Mouse (Mus musculus) liver, adult 2 months (tissue): ENCODE data around the gene Gm609. TPM values are rescaled to one million over a fixed set of nuclear protein-coding genes. Genes with fewer than 3 reads are reported as not detected.

Experiments
- DNase-seq: peaks from one replicate; pipeline ENCODE4 v3.0.0-alpha.2; 2011; ENCODE audit warnings: low read depth, low spot score; ENCODE audit errors: extremely low read depth
- H3K27ac ChIP-seq: fragments of 200-500 bp; replicated peaks from 2 replicates; pipeline ENCODE4 v1.5.1; 2012; ENCODE audit warnings: low read depth, mild to moderate bottlenecking, control low read depth, inconsistent platforms, low read length; ENCODE audit not compliant: insufficient read depth
- H3K27me3 ChIP-seq: fragments of 200-500 bp; 2 replicates; pipeline ENCODE4 v1.6.1; 2012; ENCODE audit warnings: mild to moderate bottlenecking, moderate library complexity, low read length, inconsistent platforms; ENCODE audit not compliant: control insufficient read depth, insufficient read depth
- H3K36me3 ChIP-seq: fragments of 200-500 bp; 2 replicates; pipeline ENCODE4 v1.6.1; 2012; ENCODE audit warnings: low read length, inconsistent platforms; ENCODE audit not compliant: control insufficient read depth, insufficient read depth
- H3K4me1 ChIP-seq: fragments of 200-500 bp; 2 replicates; pipeline ENCODE4 v1.6.1; 2011; ENCODE audit warnings: low read length; ENCODE audit not compliant: control insufficient read depth, insufficient read depth
- H3K4me3 ChIP-seq: fragments of 200-500 bp; 2 replicates; pipeline ENCODE4 v1.5.1; 2011; ENCODE audit warnings: low read depth, mild to moderate bottlenecking, control low read depth, low read length, moderate library complexity; ENCODE audit not compliant: insufficient read depth
- H3K79me2 ChIP-seq: fragments of 200-500 bp; 2 replicates; pipeline ENCODE4 v1.6.1; 2012; ENCODE audit warnings: inconsistent platforms, mild to moderate bottlenecking, low read length, moderate library complexity; ENCODE audit not compliant: control insufficient read depth, insufficient read depth
- H3K9ac ChIP-seq: fragments of 200-500 bp; 2 replicates; pipeline ENCODE4 v1.6.1; 2012; ENCODE audit warnings: low read depth, mild to moderate bottlenecking, control low read depth, inconsistent platforms, low read length
- CTCF ChIP-seq: fragments of 200-500 bp; IDR thresholded peaks from 2 replicates; pipeline ENCODE4 v1.5.1; 2011; ENCODE audit warnings: low read depth, low read length, control low read depth
- POLR2A ChIP-seq: fragments of 200-500 bp; IDR thresholded peaks from 2 replicates; pipeline ENCODE4 v1.6.1; 2011; ENCODE audit warnings: low read length, control low read depth; ENCODE audit not compliant: insufficient read depth; ENCODE audit errors: extremely low read depth
- WGBS: fragments of 180-500 bp; shearing (Covaris S2); methylation state at CpG from one replicate; pipeline ENCODE4 v1.1.7; 2018; 5-methylcytosine and 5-hydroxymethylcytosine counted together
- polyA plus RNA-seq: library from polyadenylated mRNA; depleted of rRNA; stranded (reverse); fragments of >200 nt; gene quantifications from 2 replicates; pipeline ENCODE4 v1.2.3, GENCODE M21; 2012
- total RNA-seq: library from RNA; depleted of rRNA; stranded (reverse); fragments of >200 nt; gene quantifications from 2 replicates; pipeline ENCODE4 v1.2.3, GENCODE M21; 2014

The Gm609 gene
- total and polyA plus RNA-seq, 2 experiments, result 0.04 to 0.46 TPM

DNA sequence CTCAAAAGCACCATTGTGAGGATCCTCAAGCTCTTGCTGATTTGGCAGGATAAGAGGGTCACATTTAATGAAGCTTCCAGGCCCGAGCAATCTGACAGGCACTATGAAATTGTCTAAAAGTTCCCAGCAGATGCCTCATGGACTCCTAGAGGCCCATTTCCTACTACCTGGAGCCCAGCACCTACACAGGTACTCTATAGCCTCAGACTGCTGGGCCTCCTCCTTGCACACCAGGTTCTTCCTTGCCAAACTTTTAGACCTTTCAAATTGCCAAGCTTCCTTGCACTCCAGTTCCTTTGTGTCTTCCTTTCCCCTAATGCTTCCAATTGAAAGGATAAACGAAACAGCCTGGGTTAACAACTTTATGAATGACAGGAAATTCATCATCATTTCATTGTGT lies 89.8 kb downstream of the Gm609 start:
- no peaks in the 10 kb centered on the region for H3K79me2 ChIP-seq
- no peak for DNase-seq
- H3K27me3 ChIP-seq, result no peaks in the 10 kb centered on the region
- no peaks in the 10 kb centered on the region for H3K36me3 ChIP-seq
- H3K9ac ChIP-seq, result no peak overlapping the region
- no peak overlapping the region for H3K4me3 ChIP-seq
- no peak overlapping the region for H3K27ac ChIP-seq
- 75% methylated on average over 2 of the region's 2 CpGs for whole genome bisulfite sequencing
- no peak for TF ChIP-seq CTCF
- no peak for TF ChIP-seq POLR2A
- H3K4me1 ChIP-seq, result no peaks in the 10 kb centered on the region

DNA sequence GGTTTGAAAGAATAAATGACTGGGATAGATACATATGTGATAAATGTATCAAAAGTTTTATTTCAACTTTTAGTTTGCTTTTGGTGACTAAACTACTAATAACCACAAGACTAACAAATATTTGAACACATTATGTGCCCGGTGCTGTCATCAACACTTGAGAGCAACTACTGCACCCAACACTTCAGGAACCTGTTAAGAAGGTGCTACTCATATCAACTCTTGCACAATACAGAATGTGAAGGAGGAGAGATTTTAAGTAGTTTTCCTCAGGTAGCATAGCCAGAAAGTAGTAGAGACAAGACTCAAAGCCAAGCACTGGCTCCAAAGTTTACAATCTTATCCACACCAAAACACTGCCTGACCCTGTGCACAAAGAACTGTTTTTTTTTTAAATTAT lies 90.7 kb downstream of the Gm609 start:
- 82% methylated on average over 1 of the region's 1 CpGs for WGBS
- no peaks in the 10 kb centered on the region for H3K27me3 ChIP-seq
- TF ChIP-seq CTCF (no peak), POLR2A (no peak)
- no peak overlapping the region for H3K4me3 ChIP-seq
- H3K9ac ChIP-seq, result no peak overlapping the region
- no peak for DNase-seq
- no peaks in the 10 kb centered on the region for H3K4me1 ChIP-seq
- no peaks in the 10 kb centered on the region for H3K36me3 ChIP-seq
- H3K27ac ChIP-seq, result no peak overlapping the region
- H3K79me2 ChIP-seq, result no peaks in the 10 kb centered on the region

DNA sequence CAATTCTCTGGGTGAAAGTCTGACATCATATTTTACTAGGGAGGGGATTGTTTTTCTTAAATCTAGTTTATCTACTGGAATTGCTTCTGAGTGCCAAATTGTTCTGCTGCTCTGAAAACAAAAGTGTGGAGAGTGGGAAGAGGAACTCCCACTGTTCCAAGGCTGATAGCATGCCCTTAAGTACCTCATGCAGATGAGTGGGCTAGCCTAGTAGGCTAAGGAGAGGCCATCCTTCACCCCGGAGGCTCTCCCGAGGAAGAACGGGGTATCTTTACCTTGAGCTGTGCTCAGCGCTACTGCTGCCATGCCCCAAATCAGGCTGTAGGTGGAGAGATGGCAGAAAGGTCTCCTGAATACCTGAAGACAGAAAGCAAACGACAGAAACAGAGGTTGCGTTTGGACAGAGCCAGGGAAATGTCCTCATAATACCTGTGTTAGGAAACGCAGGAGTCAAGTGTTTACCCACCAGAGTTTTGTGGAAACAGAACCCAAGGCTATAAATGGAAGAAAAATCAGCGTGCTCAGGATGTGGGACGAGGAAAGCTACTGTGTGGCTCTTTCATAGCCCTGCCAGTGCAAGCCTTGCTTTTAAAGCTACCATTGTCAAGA lies 92.7 kb downstream of the Gm609 start:
- no peak for DNase-seq
- Histone ChIP-seq H3K9ac (no peak overlapping the region), H3K36me3 (no peaks in the 10 kb centered on the region), H3K4me1 (no peaks in the 10 kb centered on the region), H3K4me3 (no peak overlapping the region), H3K27me3 (no peaks in the 10 kb centered on the region), H3K79me2 (no peaks in the 10 kb centered on the region), H3K27ac (0 out of 2 replicates have a peak overlapping the region, but pooled peaks have one; percentile 39)
- no peak for TF ChIP-seq CTCF
- TF ChIP-seq POLR2A, result no peak
- 48% methylated on average over 9 of the region's 9 CpGs for WGBS

GRCm38 (mm10) chr16:45399411-45399810 lies 93.4 kb downstream of the Gm609 start:
- Histone ChIP-seq H3K4me3 (no peak overlapping the region), H3K9ac (no peak overlapping the region), H3K4me1 (no peaks in the 10 kb centered on the region), H3K79me2 (no peaks in the 10 kb centered on the region), H3K27me3 (no peaks in the 10 kb centered on the region), H3K36me3 (no peaks in the 10 kb centered on the region), H3K27ac (no peak overlapping the region)
- WGBS, result 84% methylated on average over 3 of the region's 3 CpGs
- no peak for DNase-seq
- TF ChIP-seq POLR2A, result no peak
- no peak for TF ChIP-seq CTCF

GRCm38 (mm10) chr16:45397440-45397839 lies 95.3 kb downstream of the Gm609 start:
- Histone ChIP-seq H3K9ac (no peak overlapping the region), H3K4me1 (no peaks in the 10 kb centered on the region), H3K27ac (no peak overlapping the region), H3K79me2 (no peaks in the 10 kb centered on the region), H3K27me3 (no peaks in the 10 kb centered on the region), H3K36me3 (no peaks in the 10 kb centered on the region), H3K4me3 (no peak overlapping the region)
- 93% methylated on average over 2 of the region's 2 CpGs for WGBS
- DNase-seq, result no peak
- no peak for TF ChIP-seq CTCF
- no peak for TF ChIP-seq POLR2A

- Histone ChIP-seq H3K9ac (no peak overlapping the region), H3K4me3 (no peak overlapping the region), H3K27ac (no peak overlapping the region), H3K4me1 (no peaks in the 10 kb centered on the region), H3K79me2 (no peaks in the 10 kb centered on the region), H3K27me3 (no peaks in the 10 kb centered on the region), H3K36me3 (no peaks in the 10 kb centered on the region)
- 92% methylated on average over 6 of the region's 6 CpGs for WGBS
- TF ChIP-seq CTCF (no peak), POLR2A (no peak)
- DNase-seq, result no peak
These were observed 100.5 kb downstream of the Gm609 start for GRCm38 (mm10) chr16:45392246-45392645.
